Mouse (Mus musculus) liver, embryonic 15.5 days (tissue): Measurements from ENCODE around the gene Fam90a1b. TPM values are rescaled to one million over a fixed set of nuclear protein-coding genes. Genes with fewer than 3 reads are reported as not detected.
"Not testable (repeated sequence)": the region's sequence is repeated elsewhere in the genome, so short reads cannot be mapped to it uniquely, and the experiment has no call there.

ENCODE experiments used
- ATAC-seq: fragments of 200-750 bp; cut with Nextera tagmentation; 2 replicates; pipeline ENCODE4 v1.8.0; 2017; ENCODE audit warnings: moderate number of reproducible peaks, mild to moderate bottlenecking, moderate library complexity; ENCODE audit not compliant: insufficient read depth
- H3K27ac ChIP-seq: fragments of 300-500 bp; sonication (generic); replicated peaks from 2 replicates; pipeline ENCODE4 v1.5.1; 2015; ENCODE audit warnings: mild to moderate bottlenecking, inconsistent platforms
- H3K27me3 ChIP-seq: fragments of 300-500 bp; sonication (generic); 2 replicates; pipeline ENCODE4 v1.6.1; 2015; ENCODE audit warnings: mild to moderate bottlenecking, inconsistent platforms
- H3K36me3 ChIP-seq: fragments of 300-500 bp; sonication (generic); replicated peaks from 2 replicates; pipeline ENCODE4 v1.6.1; 2015; ENCODE audit warnings: moderate library complexity, mild to moderate bottlenecking, inconsistent platforms
- H3K4me1 ChIP-seq: fragments of 300-500 bp; sonication (generic); replicated peaks from 2 replicates; pipeline ENCODE4 v1.6.1; 2015; ENCODE audit warnings: inconsistent platforms
- H3K4me2 ChIP-seq: fragments of 300-500 bp; sonication (generic); 2 replicates; pipeline ENCODE4 v1.6.1; 2015; ENCODE audit warnings: moderate library complexity, mild to moderate bottlenecking, inconsistent platforms
- H3K4me3 ChIP-seq: fragments of 300-500 bp; sonication (generic); replicated peaks from 2 replicates; pipeline ENCODE4 v1.5.1; 2015; ENCODE audit warnings: mild to moderate bottlenecking, inconsistent platforms
- H3K9ac ChIP-seq: fragments of 300-500 bp; sonication (generic); 2 replicates; pipeline ENCODE4 v1.6.1; 2015; ENCODE audit warnings: moderate library complexity, mild to moderate bottlenecking, inconsistent platforms
- H3K9me3 ChIP-seq: fragments of 300-500 bp; sonication (generic); replicated peaks from 2 replicates; pipeline ENCODE4 v1.6.1; 2016; ENCODE audit warnings: inconsistent platforms
- WGBS: fragments of 180-500 bp; shearing (Covaris S2); methylation state at CpG from one replicate; pipeline ENCODE4 v1.1.7; 2015; ENCODE audit warnings: mixed read lengths; ENCODE audit not compliant: insufficient replicate concordance; 5-methylcytosine and 5-hydroxymethylcytosine counted together
- microRNA-seq: library from miRNA; unstranded; fragments of <30 nt; microRNA quantifications from one replicate; pipeline ENCODE4, GENCODE M21; 2016
- polyA plus RNA-seq: library from polyadenylated mRNA; unstranded; fragments of >200 nt; fragmentation: Nextera tagmentation; extraction: Ambion mirVana; gene quantifications from 2 replicates; pipeline ENCODE4 v1.2.1, GENCODE M21; 2015

The Fam90a1b gene
- 0.07 TPM in 1 of 2 replicates, not detected in the other for polyA plus RNA-seq

DNA sequence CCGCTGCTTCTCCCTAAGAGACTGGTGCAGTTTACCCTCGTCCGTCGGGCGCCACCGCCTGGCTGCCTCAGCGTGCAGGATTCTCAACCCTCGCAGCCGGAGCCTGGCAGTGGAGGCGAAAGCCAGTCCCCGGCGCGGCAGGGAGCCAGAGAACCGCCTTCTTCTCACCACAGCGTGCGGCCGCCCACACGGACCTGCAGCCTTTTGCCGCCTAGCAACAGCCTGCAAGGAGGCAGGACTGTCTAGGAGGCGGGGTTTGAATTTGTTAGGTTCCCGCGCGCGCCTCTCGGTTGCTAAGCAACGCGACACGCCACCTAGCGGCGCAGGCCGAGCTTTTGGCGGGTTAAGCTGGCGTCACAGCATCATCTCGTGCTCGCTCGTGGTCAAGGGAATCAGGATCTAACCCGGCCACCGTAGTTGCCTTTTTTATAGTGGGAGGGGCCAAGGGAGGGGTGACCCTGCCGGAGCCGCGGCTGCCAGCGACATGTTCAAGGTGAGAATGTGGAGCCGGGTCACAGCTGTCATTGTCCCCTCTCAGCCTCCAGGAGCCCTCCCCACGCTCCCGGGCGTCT lies at the start of gene Fam90a1b, which contains the start of gene Apoo:
Gene Fam90a1b (minus strand): TSS at position 108 of the 572 bp plus-strand sequence.
Gene Apoo (plus strand): TSS at position 448 of the 572 bp plus-strand sequence.
- 20% methylated on average over 41 of the region's 46 CpGs for whole genome bisulfite sequencing
- peaks cover 52% of the 10 kb centered on the region for H3K27me3 ChIP-seq
- no peaks in the 10 kb centered on the region for H3K9me3 ChIP-seq
- peaks cover 16% of the 10 kb centered on the region for H3K4me1 ChIP-seq
- H3K4me3 ChIP-seq: peak within 1 kb of the TSS; percentile 72
- H3K36me3 ChIP-seq: no peaks in the 10 kb centered on the region
- H3K27ac ChIP-seq: peak within 1 kb of the TSS; percentile 51; the same call in 1 of the 2 replicates
- peak; percentile 100 for ATAC-seq
- peak within 1 kb of the TSS; percentile 67 for H3K9ac ChIP-seq
- H3K4me2 ChIP-seq: peak within 1 kb of the TSS; percentile 67

DNA sequence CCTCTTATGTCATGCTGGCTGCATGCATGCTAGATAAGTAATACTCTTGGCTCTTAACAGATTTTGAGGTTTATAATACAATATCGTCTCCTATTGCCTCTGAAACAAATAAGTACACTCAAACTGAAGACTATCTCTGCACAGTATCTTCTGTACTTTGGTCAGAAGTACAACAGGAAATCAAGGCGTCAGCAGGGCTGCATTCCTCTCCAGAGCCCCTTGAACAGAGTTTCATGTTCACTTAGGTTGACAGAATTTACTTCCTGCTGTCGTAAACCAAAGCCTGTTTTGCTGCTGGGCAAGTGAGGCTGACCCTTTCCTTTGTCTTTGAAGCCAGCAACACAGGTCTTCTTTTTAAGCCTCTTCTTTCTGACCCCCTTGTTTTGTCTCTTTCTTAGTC lies 42.4 kb upstream of the Fam90a1b start:
- no peak overlapping the region for H3K27ac ChIP-seq
- H3K4me1 ChIP-seq: no peaks in the 10 kb centered on the region
- H3K4me2 ChIP-seq: no peak overlapping the region
- H3K27me3 ChIP-seq: peaks cover 6% of the 10 kb centered on the region; the same call in 1 of the 2 replicates
- 32% methylated on average over 3 of the region's 3 CpGs for WGBS
- ATAC-seq: no peak
- H3K9me3 ChIP-seq: no peaks in the 10 kb centered on the region
- no peak overlapping the region for H3K4me3 ChIP-seq
- no peaks in the 10 kb centered on the region for H3K36me3 ChIP-seq
- no peak overlapping the region for H3K9ac ChIP-seq

- H3K36me3 ChIP-seq: no peaks in the 10 kb centered on the region
- H3K27ac ChIP-seq: no peak overlapping the region
- H3K9ac ChIP-seq: no peak overlapping the region
- H3K27me3 ChIP-seq: peaks cover 13% of the 10 kb centered on the region
- H3K4me3 ChIP-seq: no peak overlapping the region
- ATAC-seq: no peak
- no peaks in the 10 kb centered on the region for H3K9me3 ChIP-seq
- WGBS: 56% methylated on average over 5 of the region's 5 CpGs
- H3K4me1 ChIP-seq: no peaks in the 10 kb centered on the region
- no peak overlapping the region for H3K4me2 ChIP-seq
Measured at GRCm38 (mm10) chrX:94378734-94379133, 12.2 kb upstream of the Fam90a1b start.

DNA sequence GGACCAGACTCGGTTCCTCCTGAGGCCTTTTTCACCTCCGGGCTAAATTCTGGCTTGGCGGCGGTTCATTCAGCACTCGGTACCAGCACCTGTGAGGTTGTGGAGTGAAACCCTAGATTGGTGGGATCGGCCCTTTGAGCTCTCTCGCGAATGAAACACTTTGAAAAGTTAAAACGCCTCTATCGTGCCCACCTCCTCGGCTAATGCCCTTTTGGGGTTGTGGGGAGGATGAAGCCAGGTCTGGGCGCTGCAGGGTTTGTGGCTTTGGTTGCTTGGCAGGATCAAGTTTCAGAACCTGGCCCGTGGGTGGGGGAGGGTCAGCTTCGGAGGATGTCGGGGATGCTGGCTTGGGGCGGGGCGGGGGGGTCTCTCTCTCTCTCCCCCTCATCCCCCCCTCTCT lies 671 bp upstream of the Fam90a1b start:
- Histone ChIP-seq H3K4me1 (peaks cover 16% of the 10 kb centered on the region), H3K9ac (peak overlapping the region; percentile 67), H3K4me3 (peak overlapping the region; percentile 72), H3K4me2 (peak overlapping the region; percentile 67), H3K27me3 (peaks cover 47% of the 10 kb centered on the region), H3K27ac (peak overlapping the region; percentile 51; the same call in 1 of the 2 replicates), H3K36me3 (no peaks in the 10 kb centered on the region), H3K9me3 (no peaks in the 10 kb centered on the region)
- ATAC-seq: no peak
- WGBS: 15% methylated on average over 15 of the region's 17 CpGs

GRCm38 (mm10) chrX:94366029-94366428 lies 548 bp downstream of the Fam90a1b start:
- Histone ChIP-seq H3K27me3 (peaks cover 57% of the 10 kb centered on the region), H3K9ac (0 out of 2 replicates have a peak overlapping the region, but pooled peaks have one; percentile 18), H3K4me3 (peak overlapping the region; percentile 72), H3K4me2 (peak overlapping the region; percentile 67), H3K27ac (no peak overlapping the region), H3K36me3 (no peaks in the 10 kb centered on the region), H3K9me3 (no peaks in the 10 kb centered on the region), H3K4me1 (peaks cover 16% of the 10 kb centered on the region)
- WGBS: 19% methylated on average over 16 of the region's 16 CpGs
- ATAC-seq: no peak

DNA sequence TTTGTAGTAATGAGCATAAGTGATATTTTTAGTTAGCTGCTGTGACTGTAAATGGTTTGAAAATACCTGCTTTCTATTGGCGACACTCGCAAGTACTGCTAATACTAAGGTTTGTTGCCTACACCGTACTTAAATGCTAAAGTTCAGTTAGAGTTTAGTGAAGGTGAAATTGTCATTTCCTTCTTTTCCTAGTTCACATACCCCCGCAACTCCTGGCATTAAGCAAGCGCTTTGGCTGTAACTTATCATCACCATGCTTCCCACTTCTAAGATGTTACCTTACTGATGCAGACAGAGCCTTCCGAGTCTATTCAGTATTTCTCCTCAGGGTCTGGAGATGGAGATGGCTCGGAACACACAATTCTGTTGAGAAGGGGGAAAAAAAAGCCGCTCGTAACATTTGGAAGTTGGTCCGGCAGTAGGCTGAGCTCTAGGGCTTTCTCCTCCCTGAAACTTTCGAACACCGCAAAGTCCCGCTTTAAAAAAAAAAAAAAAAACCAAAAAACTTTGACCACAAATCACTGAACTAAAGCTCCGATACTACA lies 1.1 kb downstream of the Fam90a1b start:
- Histone ChIP-seq H3K27me3 (peaks cover 63% of the 10 kb centered on the region), H3K4me1 (peaks cover 16% of the 10 kb centered on the region), H3K36me3 (no peaks in the 10 kb centered on the region), H3K9me3 (no peaks in the 10 kb centered on the region), H3K27ac (no peak overlapping the region), H3K4me3 (no peak overlapping the region), H3K9ac (no peak overlapping the region), H3K4me2 (peak overlapping the region; percentile 67)
- WGBS: 16% methylated on average over 14 of the region's 14 CpGs
- no peak for ATAC-seq

DNA sequence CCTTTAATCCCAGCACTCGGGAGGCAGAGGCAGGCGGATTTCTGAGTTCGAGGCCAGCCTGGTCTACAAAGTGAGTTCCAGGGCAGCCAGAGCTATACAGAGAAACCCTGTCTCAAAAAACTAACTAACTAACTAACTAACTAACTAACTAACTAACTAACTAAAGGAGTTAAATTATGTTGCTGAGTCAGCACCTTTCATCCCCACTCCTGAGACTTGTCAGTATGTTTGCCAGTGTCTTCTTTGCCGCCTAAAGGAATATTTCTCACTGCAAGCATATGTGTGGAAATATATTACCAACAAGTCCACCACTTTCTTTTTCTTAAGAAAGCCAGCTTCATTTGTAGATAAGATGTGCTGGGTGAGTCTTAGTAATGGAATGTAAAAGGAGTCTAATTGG lies 22.9 kb downstream of the Fam90a1b start:
- not testable (repeated sequence) for H3K4me1 ChIP-seq, H3K9ac ChIP-seq, H3K4me3 ChIP-seq, H3K9me3 ChIP-seq, H3K27ac ChIP-seq, H3K36me3 ChIP-seq, ATAC-seq, H3K4me2 ChIP-seq
- H3K27me3 ChIP-seq: peaks cover 20% of the 10 kb centered on the region
- 68% methylated on average over 4 of the region's 4 CpGs for WGBS

GRCm38 (mm10) chrX:94321036-94321902 lies 45.3 kb downstream of the Fam90a1b start:
- no peak overlapping the region for H3K4me2 ChIP-seq
- no peaks in the 10 kb centered on the region for H3K4me1 ChIP-seq
- H3K9ac ChIP-seq: no peak overlapping the region
- peaks cover 16% of the 10 kb centered on the region for H3K27me3 ChIP-seq
- no peak for ATAC-seq
- no peak overlapping the region for H3K27ac ChIP-seq
- no peak overlapping the region for H3K4me3 ChIP-seq
- 69% methylated on average over 11 of the region's 11 CpGs for WGBS
- H3K36me3 ChIP-seq: no peaks in the 10 kb centered on the region
- H3K9me3 ChIP-seq: no peaks in the 10 kb centered on the region

Small RNA genes within 50 kb of the gene (microRNA-seq; reads per million reads assigned to microRNA genes)
- gene Gm44477: not detected

Other genes starting within 250 kb of the Fam90a1b start
- 12.6 and 13.7 TPM in 2 replicates for gene Zfx, start 243.1 kb downstream of the Fam90a1b start, polyA plus RNA-seq
- gene Eif2s3x, start 153.9 kb downstream of the Fam90a1b start, polyA plus RNA-seq: 37.2 and 37.4 TPM in 2 replicates
- gene Klhl15, start 132.2 kb downstream of the Fam90a1b start, polyA plus RNA-seq: 3.2 TPM in 2 replicates
- gene Apoo, start 340 bp upstream of the Fam90a1b start, polyA plus RNA-seq: 38.8 and 47.8 TPM in 2 replicates
- gene Maged1, start 175.4 kb upstream of the Fam90a1b start, polyA plus RNA-seq: 76.8 and 80.7 TPM in 2 replicates